Mouse (Mus musculus) MEL (cell line): ENCODE results near the gene Yeats4. TPM values are rescaled to one million over a fixed set of nuclear protein-coding genes. Genes with fewer than 3 reads are reported as not detected.

Experiments used
- DNase-seq: peaks from one replicate; pipeline ENCODE4 v3.0.0; 2011; ENCODE audit warnings: low read depth, low spot score
- H3K27ac ChIP-seq: 2 replicates; pipeline ENCODE4 v1.5.1; 2012; ENCODE audit warnings: low read depth, mild to moderate bottlenecking, control low read depth, low read length, moderate library complexity; ENCODE audit not compliant: control insufficient read depth
- H3K27me3 ChIP-seq, 2 experiments: fragments of 150-350 bp in 1 of 2; sonication (generic) in 1 of 2; 2 replicates each; pipeline ENCODE4 v1.6.1; 2012; ENCODE audit warnings: low read length in 2 of 2, mild to moderate bottlenecking in 2 of 2, improper control_type of control experiment in 1 of 2, moderate library complexity in 1 of 2; ENCODE audit not compliant: insufficient read depth in 2 of 2, control insufficient read depth in 1 of 2
- H3K36me3 ChIP-seq, 2 experiments: 2 replicates each; pipeline ENCODE4 v1.6.1; 2012 to 2014; ENCODE audit warnings: low read length in 2 of 2, improper control_type of control experiment in 1 of 2, inconsistent platforms in 1 of 2, mild to moderate bottlenecking in 1 of 2; ENCODE audit not compliant: insufficient read depth in 2 of 2, control insufficient read depth in 1 of 2
- H3K4me1 ChIP-seq, 2 experiments: fragments of 150-350 bp in 1 of 2; sonication (generic) in 1 of 2; 2 replicates each; pipeline ENCODE4 v1.6.1; 2012; ENCODE audit warnings: low read length in 2 of 2, improper control_type of control experiment in 1 of 2, mild to moderate bottlenecking in 1 of 2; ENCODE audit not compliant: insufficient read depth in 2 of 2, control insufficient read depth in 1 of 2
- H3K4me3 ChIP-seq, 2 experiments: fragments of 150-350 bp in 1 of 2; sonication (generic) in 1 of 2; 2 replicates each; pipeline ENCODE4 v1.5.1; 2012; ENCODE audit warnings: low read depth in 2 of 2, low read length in 2 of 2, mild to moderate bottlenecking in 2 of 2, moderate library complexity in 2 of 2, control low read depth in 1 of 2, improper control_type of control experiment in 1 of 2; ENCODE audit not compliant: control insufficient read depth in 1 of 2, insufficient read depth in 1 of 2
- H3K79me2 ChIP-seq: 2 replicates; pipeline ENCODE4 v1.6.1; 2012; ENCODE audit warnings: mild to moderate bottlenecking, low read length, moderate library complexity; ENCODE audit not compliant: control insufficient read depth, poor library complexity, insufficient read depth
- H3K9ac ChIP-seq: 2 replicates; pipeline ENCODE4 v1.6.1; 2012; ENCODE audit warnings: low read depth, mild to moderate bottlenecking, control low read depth, low read length, moderate library complexity; ENCODE audit not compliant: control insufficient read depth, poor library complexity, severe bottlenecking
- H3K9me3 ChIP-seq: fragments of 150-350 bp; sonication (generic); replicated peaks from 2 replicates; pipeline ENCODE4 v1.6.1; 2012; ENCODE audit warnings: mild to moderate bottlenecking, low read length, improper control_type of control experiment, moderate library complexity; ENCODE audit not compliant: insufficient read depth
- BHLHE40 ChIP-seq: IDR thresholded peaks from 2 replicates; pipeline ENCODE4 v1.6.1; 2012; ENCODE audit warnings: low read depth, mild to moderate bottlenecking, inconsistent platforms, low read length, improper control_type of control experiment, borderline replicate concordance
- CHD1 ChIP-seq: IDR thresholded peaks from 2 replicates; pipeline ENCODE4 v1.6.1; 2012; ENCODE audit warnings: low read depth, mild to moderate bottlenecking, inconsistent platforms, low read length, improper control_type of control experiment
- CTCF ChIP-seq, 3 experiments: IDR thresholded peaks in 2 of 3; conservative IDR thresholded peaks in 1 of 3; 2 replicates each; pipeline ENCODE4 v1.5.1; 2011 to 2012; ENCODE audit warnings: low read length in 3 of 3, low read depth in 2 of 3, mild to moderate bottlenecking in 2 of 3, improper control_type of control experiment in 1 of 3, inconsistent platforms in 1 of 3, mixed read lengths in 1 of 3, moderate library complexity in 1 of 3; ENCODE audit not compliant: control insufficient read depth in 1 of 3, insufficient read depth in 1 of 3, poor library complexity in 1 of 3, severe bottlenecking in 1 of 3
- EP300 ChIP-seq, 2 experiments: IDR thresholded peaks; 2 replicates each; pipeline ENCODE4 v1.6.1; 2011; ENCODE audit warnings: improper control_type of control experiment in 2 of 2, low read length in 2 of 2, low read depth in 1 of 2, mild to moderate bottlenecking in 1 of 2
- GABPA ChIP-seq: IDR thresholded peaks from 2 replicates; pipeline ENCODE4 v1.6.1; 2012; ENCODE audit warnings: low read depth, mild to moderate bottlenecking, inconsistent platforms, low read length, improper control_type of control experiment, moderate library complexity
- HCFC1 ChIP-seq: IDR thresholded peaks from 2 replicates; pipeline ENCODE4 v1.6.1; 2012; ENCODE audit warnings: low read depth, mild to moderate bottlenecking, inconsistent platforms, low read length, improper control_type of control experiment, moderate library complexity
- KAT2A ChIP-seq: conservative IDR thresholded peaks from 2 replicates; pipeline ENCODE4 v1.6.1; 2012; ENCODE audit warnings: low read depth, low read length, improper control_type of control experiment, inconsistent platforms
- MAFK ChIP-seq: IDR thresholded peaks from 2 replicates; pipeline ENCODE4 v1.6.1; 2011; ENCODE audit warnings: low read depth, mild to moderate bottlenecking, low read length, improper control_type of control experiment, borderline replicate concordance
- MAZ ChIP-seq: IDR thresholded peaks from 2 replicates; pipeline ENCODE4 v1.6.1; 2012; ENCODE audit warnings: low read depth, mild to moderate bottlenecking, inconsistent platforms, low read length, improper control_type of control experiment
- MEF2A ChIP-seq: IDR thresholded peaks from 2 replicates; pipeline ENCODE4 v1.6.1; 2014; ENCODE audit warnings: low read depth, mild to moderate bottlenecking, inconsistent platforms, low read length, improper control_type of control experiment; ENCODE audit not compliant: poor library complexity, insufficient replicate concordance, severe bottlenecking; ENCODE audit errors: extremely low read depth
- MXI1 ChIP-seq: IDR thresholded peaks from 2 replicates; pipeline ENCODE4 v1.6.1; 2011; ENCODE audit warnings: mild to moderate bottlenecking, low read depth, low read length, improper control_type of control experiment
- MYB ChIP-seq: IDR thresholded peaks from 2 replicates; pipeline ENCODE4 v1.6.1; 2011; ENCODE audit warnings: mild to moderate bottlenecking, low read depth, low read length, improper control_type of control experiment
- POLR2A ChIP-seq, 2 experiments: IDR thresholded peaks; 2 replicates each; pipeline ENCODE4 v1.6.1; 2011 to 2012; ENCODE audit warnings: low read length in 2 of 2, mild to moderate bottlenecking in 2 of 2, control low read depth in 1 of 2, improper control_type of control experiment in 1 of 2, low read depth in 1 of 2, moderate library complexity in 1 of 2; ENCODE audit not compliant: control insufficient read depth in 1 of 2, insufficient read depth in 1 of 2, poor library complexity in 1 of 2
- RAD21 ChIP-seq: IDR thresholded peaks from 2 replicates; pipeline ENCODE4 v1.6.1; 2011; ENCODE audit warnings: mild to moderate bottlenecking, low read depth, low read length, improper control_type of control experiment
- SIN3A ChIP-seq: IDR thresholded peaks from 2 replicates; pipeline ENCODE4 v1.6.1; 2012; ENCODE audit warnings: low read length, improper control_type of control experiment, inconsistent platforms
- SMC3 ChIP-seq: IDR thresholded peaks from 2 replicates; pipeline ENCODE4 v1.6.1; 2011; ENCODE audit warnings: low read depth, low read length, improper control_type of control experiment
- TAL1 ChIP-seq: IDR thresholded peaks from 2 replicates; pipeline ENCODE4 v1.6.1; 2012; ENCODE audit warnings: mild to moderate bottlenecking, inconsistent platforms, low read length, moderate library complexity, mixed read lengths
- TCF12 ChIP-seq: IDR thresholded peaks from 2 replicates; pipeline ENCODE4 v1.6.1; 2014; ENCODE audit warnings: low read depth, mild to moderate bottlenecking, inconsistent platforms, low read length, improper control_type of control experiment, moderate library complexity
- ZMIZ1 ChIP-seq: IDR thresholded peaks from 2 replicates; pipeline ENCODE4 v1.6.1; 2012; ENCODE audit warnings: low read depth, mild to moderate bottlenecking, inconsistent platforms, low read length, improper control_type of control experiment, moderate library complexity
- ZNF384 ChIP-seq: IDR thresholded peaks from 2 replicates; pipeline ENCODE4 v1.6.1; 2012; ENCODE audit warnings: low read depth, mild to moderate bottlenecking, inconsistent platforms, low read length, improper control_type of control experiment
- polyA plus RNA-seq, 2 experiments: library from polyadenylated mRNA; stranded (reverse) in 1 of 2; unstranded in 1 of 2; fragments of >175 nt in 1 of 2; fragments of >200 nt in 1 of 2; gene quantifications; 2 replicates each; pipeline versions ENCODE4 v1.2.1 to v1.2.4; 2012; ENCODE audit warnings: low replicate concordance in 2 of 2, low read depth in 1 of 2; ENCODE audit not compliant: insufficient read length in 2 of 2, insufficient read depth in 1 of 2, missing spikeins in 1 of 2
- total RNA-seq: library from RNA; depleted of rRNA; stranded (reverse); fragments of 300-350 nt; gene quantifications from 2 replicates; pipeline ENCODE4 v1.2.3, GENCODE M21; 2012

Gene Yeats4
- total and polyA plus RNA-seq, 3 experiments, result 61.8 to 106 TPM; not detected in 1

DNA sequence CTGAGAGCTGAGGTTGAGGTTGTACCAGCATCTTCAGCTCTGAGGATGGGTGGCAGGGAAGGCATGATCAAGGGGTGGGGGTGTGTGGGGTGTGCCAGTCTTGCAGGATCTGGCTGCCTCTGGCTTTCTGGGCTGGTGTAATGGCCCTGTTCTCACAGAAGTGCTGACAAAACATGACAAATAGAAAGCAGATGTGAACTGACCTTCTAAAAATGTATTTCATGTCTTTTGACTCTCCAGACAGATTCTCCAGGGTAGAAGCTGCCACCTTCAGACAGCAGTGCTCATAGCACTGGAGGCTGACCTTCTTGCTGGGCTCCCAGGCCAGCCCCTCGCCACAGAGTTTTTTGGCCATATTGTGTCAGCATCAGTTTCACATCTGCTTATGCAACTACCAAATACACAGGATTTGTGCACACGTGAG is 20.7 kb downstream of the Yeats4 start:
- Histone ChIP-seq H3K4me1 (no peaks in the 10 kb centered on the region), H3K4me3 (no peak overlapping the region), H3K27ac (no peak overlapping the region), H3K9ac (no peak overlapping the region), H3K27me3 (peaks cover 2 to 7% of the 10 kb centered on the region in 2 experiments), H3K36me3 (no peaks in the 10 kb centered on the region), H3K9me3 (no peaks in the 10 kb centered on the region), H3K79me2 (no peaks in the 10 kb centered on the region)
- TF ChIP-seq TAL1 (no peak), BHLHE40 (no peak)
- DNase-seq, result no peak

DNA sequence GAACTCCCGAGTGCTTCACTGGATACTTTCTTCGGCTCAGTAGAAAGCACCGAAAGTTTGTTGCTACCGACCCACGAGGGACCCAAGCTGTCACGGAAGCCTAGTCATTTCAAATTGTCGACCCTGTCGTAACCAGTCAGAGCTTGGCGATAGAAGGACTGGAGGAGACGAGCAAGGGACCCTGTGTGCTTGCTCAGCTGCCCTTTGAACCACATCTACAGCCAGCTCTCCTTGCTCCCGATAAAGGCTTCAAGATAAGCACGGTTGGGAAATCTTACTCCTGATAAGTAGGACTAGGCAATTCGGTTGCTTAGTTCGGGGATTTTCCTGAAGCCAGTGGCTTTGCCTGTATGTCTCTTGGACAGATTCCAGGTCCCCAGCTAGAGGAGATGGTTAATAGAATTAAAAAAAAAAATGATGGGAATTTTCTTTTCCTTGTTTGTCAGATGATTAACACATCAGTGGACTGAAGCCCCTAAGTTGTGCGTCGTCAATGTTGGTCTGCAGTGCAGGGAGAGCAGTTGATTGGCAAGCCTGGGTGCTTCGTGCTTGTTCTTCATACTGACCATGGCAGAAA is 21.2 kb downstream of the Yeats4 start:
- no peaks in the 10 kb centered on the region for H3K36me3 ChIP-seq
- no peak overlapping the region for H3K27ac ChIP-seq
- no peaks in the 10 kb centered on the region for H3K4me1 ChIP-seq
- no peaks in the 10 kb centered on the region for H3K79me2 ChIP-seq
- H3K9me3 ChIP-seq, result no peaks in the 10 kb centered on the region
- no peak overlapping the region for H3K4me3 ChIP-seq
- no peak for DNase-seq
- TF ChIP-seq ZMIZ1 (no peak), POLR2A (IDR thresholded peaks at IDR 0.05; ENCODE audit: control insufficient read depth in 1 of 2, insufficient read depth in 1 of 2, low read depth in 1 of 2, low read length in 2 of 2, poor library complexity in 1 of 2) (no peak), CTCF (IDR thresholded peaks at IDR 0.05 in 2 of 3, conservative IDR thresholded peaks at IDR 0.05 in 1 of 3; ENCODE audit: control insufficient read depth in 1 of 3, insufficient read depth in 1 of 3, low read depth in 2 of 3, low read length in 3 of 3, poor library complexity in 1 of 3, severe bottlenecking in 1 of 3) (no peak), MYB (no peak), HCFC1 (no peak), GABPA (no peak), MXI1 (no peak), KAT2A (no peak), MEF2A (no peak), TCF12 (no peak), SIN3A (no peak), MAZ (no peak)
- peaks cover 2 to 11% of the 10 kb centered on the region in 2 experiments for H3K27me3 ChIP-seq
- H3K9ac ChIP-seq, result no peak overlapping the region

DNA sequence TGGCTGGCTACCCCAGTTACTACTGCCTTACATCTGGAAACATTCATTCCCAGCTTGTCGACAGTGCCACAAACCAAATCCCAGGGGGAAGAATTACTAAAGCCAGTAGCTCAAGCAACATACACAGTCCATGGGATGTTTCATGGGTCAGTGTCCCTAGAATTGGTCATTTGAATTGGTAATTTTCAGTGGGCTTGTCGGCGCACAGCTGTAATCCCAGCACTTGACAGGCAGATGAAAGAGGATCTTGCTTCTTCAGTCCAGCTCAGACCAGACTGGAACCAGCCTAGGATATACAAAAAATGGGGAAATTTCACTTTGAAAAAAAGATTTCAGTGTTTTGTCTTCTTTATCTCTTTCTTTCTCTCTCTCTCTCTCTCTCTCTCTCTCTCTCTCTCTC is 24.6 kb downstream of the Yeats4 start:
- Histone ChIP-seq H3K27me3 (peaks cover 2 to 15% of the 10 kb centered on the region in 2 experiments), H3K4me1 (no peaks in the 10 kb centered on the region), H3K79me2 (no peaks in the 10 kb centered on the region), H3K36me3 (no peaks in the 10 kb centered on the region), H3K9ac (no peak overlapping the region), H3K9me3 (no peaks in the 10 kb centered on the region), H3K27ac (no peak overlapping the region), H3K4me3 (no peak overlapping the region)
- no peak for DNase-seq
- no peak for TF ChIP-seq EP300 (IDR thresholded peaks at IDR 0.05; ENCODE audit: low read depth in 1 of 2, low read length in 2 of 2)
- TF ChIP-seq KAT2A, result no peak
- TF ChIP-seq MYB, result no peak
- no peak for TF ChIP-seq MXI1
- TF ChIP-seq CHD1, result no peak
- TF ChIP-seq MEF2A, result no peak
- no peak for TF ChIP-seq RAD21
- TF ChIP-seq ZNF384, result no peak
- no peak for TF ChIP-seq MAFK
- TF ChIP-seq SMC3, result no peak
- TF ChIP-seq, all 39 proteins: peak for 0
